Mouse (Mus musculus): ENCODE data around the gene Ampd3.

- TF ChIP-seq BHLHE40 (IDR thresholded peaks at IDR 0.05; ENCODE audit: borderline replicate concordance, low read depth, low read length) (no peak), GATA1 (IDR thresholded peaks at IDR 0.05; ENCODE audit: low read depth, low read length) (no peak), MAX (IDR thresholded peaks at IDR 0.05; ENCODE audit: low read length) (no peak), CTCF (IDR thresholded peaks at IDR 0.05 in 2 of 3, conservative IDR thresholded peaks at IDR 0.05 in 1 of 3; ENCODE audit: control insufficient read depth in 1 of 3, insufficient read depth in 1 of 3, low read depth in 2 of 3, low read length in 3 of 3, poor library complexity in 1 of 3, severe bottlenecking in 1 of 3) (no peak)
These were observed 55.1 kb downstream of the Ampd3 start for GRCm38 (mm10) chr7:110823076-110823475.
